Mouse (Mus musculus) kidney, postnatal 14 days (tissue): ENCODE data around the gene Prkci.

Experiments used
- DNase-seq: peaks from one replicate; pipeline ENCODE4 v3.0.0; 2022; ENCODE audit warnings: mixed read lengths

The Prkci gene

DNA sequence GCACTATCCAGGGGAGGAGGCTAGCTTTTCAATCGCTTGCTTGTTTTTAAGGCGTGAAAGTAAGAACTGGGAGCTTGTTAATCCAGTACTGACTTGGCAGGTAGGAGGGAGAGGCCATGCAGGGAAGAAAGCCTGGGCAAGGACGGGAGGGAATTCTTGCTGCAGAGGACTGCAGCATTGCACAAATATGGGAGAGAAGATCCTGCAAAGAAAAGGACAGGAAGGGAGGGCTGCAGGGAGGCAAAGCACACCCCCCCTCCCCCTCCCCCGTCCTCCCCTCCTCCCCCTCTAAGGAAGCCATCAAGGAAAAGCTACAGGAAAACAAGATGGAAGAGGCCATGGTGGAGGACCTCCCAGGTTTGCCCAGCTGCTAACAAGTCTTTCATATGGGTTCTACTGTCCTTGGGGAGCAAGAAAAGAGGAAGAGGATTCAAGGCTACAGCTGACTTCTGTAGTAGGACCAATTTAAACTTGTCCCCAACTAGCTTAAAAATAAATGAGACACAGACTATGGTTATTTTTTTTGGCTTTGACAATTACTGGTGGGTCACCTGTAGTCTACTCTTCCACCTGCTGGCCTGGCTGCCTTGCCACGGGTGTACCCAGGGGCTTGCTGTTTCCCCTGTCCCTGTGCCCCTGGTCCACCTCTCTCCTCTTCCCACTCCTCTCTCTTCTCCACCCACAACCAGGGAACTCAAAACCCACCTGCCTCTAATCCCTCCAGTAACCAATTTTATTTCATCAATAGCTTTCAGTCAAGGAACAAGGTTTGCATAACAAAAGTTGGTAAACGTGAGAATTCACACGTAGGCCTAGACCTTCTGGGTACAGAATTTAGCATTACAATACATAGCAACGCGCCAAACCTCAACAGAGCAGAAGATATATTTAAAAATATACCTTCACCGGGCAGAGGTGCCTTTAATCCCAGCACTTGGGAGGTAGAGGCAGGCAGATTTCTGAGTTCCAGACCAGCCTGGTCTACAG lies 93.5 kb downstream of the Prkci start:
- DNase-seq: no peak

DNA sequence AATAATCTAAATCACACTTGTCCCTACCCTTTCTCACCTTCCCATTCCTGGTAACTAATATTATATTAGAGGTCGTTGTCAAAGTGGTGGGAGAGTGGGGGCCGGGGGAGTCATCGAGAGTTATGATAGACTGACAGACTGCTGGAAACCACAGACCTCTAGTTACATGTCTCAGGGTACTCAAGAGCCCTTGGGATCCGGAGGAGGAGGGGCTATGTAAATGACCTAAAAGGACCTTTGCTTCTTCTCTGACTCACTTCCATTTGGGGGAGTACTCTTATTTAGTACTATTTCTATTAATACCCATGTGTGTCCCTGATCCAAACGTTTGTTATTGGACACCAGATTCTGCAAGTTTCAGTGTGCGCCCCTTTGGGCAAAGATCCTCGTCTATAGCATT lies 94.4 kb downstream of the Prkci start:
- DNase-seq: no peak

DNA sequence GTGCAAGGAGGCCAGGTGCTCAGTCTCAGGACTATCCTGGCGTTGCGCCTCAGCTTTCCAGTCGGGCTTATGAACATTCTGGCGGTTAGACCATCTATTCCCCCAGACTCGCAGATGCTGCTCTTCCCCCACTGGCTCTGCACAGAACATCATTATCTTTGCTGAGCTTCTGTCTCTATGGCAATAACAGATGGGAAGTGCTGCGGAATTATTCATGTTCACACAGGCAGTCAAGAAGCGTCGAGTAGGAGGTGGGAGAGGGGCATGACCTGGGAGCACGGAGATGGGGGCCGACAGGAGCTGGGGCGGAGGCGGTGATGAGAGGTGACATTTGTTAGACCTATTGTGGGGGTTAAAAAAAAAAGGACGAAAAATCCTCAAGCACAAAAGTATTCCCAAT lies 97.6 kb downstream of the Prkci start:
- peak; percentile 22 for DNase-seq

DNA sequence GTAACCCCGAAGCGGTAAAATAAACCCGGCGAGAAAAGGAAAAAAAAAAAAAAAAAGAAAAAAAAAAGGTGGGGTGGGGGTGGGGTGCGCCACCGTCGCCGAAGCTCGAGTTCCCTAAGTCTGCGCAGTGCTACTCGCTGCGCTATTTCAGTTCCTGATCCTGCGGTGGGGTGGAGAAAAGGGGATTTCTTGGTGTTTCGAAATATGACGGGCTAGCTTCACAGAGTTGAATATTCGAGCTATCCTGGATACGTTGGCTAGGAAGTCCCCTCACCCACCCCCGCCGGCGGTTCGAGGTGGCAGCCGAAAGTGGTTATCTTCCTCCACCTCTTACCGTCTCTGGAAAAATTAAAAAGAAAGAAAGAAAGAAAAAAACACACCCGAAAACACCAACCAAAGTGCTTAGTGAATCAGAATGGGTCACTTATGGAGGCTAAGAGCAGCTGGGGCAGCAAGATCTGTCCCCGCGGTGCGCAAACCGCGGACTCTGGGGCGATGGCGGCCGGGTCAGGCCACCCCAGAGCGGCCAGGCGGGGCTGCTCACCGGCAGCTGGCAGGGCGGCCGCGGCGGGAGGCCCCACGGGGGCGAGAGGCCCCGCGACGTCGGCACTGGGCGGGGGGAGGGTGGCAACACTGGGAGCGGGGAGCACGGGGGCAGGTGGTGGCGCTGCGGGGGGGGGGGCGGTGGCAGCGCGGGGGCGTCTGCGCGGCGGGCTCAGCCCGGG lies 98.2 kb downstream of the Prkci start:
- peak; percentile 80 for DNase-seq

DNA sequence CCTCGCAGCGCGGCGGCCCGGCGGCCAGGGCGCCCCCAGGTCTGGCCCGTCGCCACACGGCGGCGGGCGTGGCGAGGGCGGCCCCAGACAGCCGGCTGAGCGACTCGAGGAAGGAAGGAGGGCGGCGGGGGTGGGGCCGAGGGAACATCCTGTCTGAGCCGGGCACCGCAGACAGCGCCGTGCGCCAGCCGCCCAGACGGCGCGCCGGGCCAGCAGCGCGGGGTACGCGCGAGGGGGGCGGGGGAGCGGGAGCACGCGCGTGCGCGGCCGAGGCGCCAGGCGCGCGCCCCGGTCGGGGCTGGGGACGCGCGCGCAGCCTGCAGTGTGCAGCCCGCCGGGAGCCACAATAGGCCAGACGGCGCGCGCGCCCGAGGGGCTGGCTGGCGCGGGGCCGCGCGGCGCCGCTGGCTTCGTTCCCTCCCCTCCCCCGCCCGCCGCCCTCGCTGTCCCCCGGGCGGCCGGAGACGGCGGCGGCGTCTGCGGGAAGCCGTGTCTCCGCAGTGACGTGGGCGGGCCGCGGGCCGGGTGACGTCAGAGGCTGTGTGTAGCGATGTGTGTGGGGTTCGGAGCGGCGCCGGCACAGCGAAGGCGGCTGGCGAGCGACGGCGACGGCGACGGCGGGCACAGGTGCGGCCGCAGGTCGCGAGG lies 99.1 kb downstream of the Prkci start, which contains the start of gene Skil:
Gene Skil, plus strand, starts transcription at position 528 of the 648 bp plus-strand sequence.
- DNase-seq: peak; percentile 99

DNA sequence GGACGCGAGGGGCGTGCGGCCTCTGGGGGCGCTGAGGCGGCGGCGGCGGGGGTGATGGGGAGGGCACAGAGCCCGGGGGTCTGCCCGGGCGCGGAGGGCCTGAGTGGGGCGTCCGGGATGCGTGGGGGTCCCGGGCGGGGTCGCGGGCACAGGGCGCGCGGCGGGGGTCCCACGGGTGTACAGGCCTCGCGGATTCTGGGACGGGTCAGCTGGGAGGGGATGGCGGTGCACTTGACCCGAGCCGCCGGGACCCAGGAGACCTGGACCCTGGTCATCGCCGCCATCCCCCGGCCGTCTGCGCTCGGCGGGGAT lies 99.6 kb downstream of the Prkci start:
- no peak for DNase-seq

DNA sequence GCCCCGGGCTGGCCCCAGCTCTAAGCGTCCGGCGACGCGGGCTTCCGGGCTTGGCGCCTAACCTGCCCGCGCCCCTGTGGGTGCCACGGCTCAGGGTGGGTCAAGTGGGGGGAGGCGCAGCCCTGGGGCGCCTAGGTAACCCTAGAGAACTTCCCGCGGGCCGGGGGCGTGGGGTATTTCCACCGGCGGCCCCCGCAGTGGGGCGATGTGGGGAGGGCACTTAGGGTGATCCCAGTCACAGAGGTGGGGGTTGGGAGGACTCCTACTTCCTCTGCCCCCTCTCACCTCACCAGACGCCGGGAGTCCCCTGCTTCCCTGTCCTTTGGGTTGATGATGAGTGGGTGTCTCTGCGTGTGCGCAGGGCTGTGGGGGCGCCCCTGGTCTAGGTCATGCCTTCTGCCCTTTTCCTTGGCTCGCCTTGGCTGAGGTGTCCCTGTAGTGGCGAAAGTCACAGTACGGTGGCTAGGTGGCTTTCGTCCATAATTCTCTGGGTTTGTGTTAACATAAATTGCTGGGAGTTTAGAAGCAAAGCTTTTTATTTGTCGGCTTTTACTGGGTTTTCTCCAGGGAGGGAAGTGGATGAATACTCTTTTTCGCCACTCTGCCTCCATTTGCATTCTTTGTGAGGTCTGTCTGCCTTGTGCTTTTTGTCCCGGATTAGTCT lies 100.1 kb downstream of the Prkci start:
- peak; percentile 60 for DNase-seq

DNA sequence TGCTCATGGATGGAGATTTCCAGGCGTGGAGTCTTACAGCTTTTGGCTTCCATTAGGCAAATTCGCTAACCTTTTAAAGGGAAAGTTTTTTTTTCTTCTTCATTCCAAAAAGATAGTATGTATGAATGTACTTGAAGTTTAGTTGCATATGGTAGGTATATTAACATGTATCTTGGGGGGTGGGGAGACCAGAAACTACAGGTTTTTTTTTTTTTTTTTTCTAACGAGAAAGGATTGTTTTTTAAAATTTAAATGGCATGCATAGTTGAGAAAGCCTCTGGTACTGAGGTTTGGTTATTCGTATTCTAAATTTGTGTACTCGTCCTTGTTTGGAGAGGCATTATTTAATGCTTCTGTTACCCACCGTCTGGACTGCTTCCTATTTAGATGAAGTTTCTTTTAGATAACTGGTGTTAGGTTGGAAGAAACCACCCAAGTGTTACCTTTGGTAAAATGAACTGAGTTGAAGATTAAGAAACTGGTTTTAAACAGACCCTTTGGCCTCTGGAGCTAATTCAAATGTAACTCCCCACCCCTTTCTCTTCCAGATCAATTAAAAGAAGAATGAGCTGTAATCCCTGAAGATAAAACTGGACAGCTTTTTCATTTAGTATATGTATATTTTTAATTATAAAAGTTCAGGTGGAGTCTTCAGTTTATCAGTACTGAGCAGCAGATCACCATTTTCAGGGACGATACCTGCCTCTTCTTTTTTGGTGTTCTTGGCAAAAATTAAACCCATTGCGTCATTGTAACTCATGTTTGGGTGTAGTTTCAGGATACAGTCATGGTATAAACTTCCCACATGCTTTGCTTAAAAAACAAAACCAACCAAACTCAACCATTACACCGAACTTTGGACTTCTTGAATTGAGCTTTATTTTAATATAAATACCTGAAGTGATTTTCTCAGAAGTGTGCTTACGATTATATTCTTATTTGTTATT lies 100.9 kb downstream of the Prkci start:
- DNase-seq: no peak

DNA sequence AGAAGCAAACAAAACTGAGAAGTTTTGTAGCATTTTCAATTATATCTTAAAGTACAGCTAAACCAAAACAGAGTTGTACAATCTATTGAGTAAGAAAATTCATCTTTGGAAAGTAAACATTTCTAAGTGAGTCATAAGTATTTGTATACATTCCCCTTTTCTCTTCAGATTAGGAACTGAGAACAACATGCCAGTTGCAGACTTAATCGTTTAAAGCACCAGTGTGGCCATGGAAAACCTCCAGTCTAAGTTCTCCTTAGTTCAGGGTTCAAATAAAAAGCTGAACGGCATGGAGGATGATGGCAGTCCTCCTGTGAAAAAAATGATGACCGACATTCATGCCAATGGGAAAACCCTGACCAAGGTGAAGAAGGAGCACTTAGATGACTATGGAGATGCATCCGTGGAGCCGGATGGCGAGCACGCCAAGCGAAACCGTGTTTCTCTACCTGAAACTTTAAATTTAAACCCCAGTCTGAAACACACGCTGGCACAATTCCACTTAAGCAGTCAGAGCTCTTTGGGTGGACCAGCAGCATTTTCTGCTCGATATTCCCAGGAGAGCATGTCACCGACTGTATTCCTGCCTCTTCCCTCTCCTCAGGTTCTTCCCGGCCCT lies 101.7 kb downstream of the Prkci start:
- no peak for DNase-seq

DNA sequence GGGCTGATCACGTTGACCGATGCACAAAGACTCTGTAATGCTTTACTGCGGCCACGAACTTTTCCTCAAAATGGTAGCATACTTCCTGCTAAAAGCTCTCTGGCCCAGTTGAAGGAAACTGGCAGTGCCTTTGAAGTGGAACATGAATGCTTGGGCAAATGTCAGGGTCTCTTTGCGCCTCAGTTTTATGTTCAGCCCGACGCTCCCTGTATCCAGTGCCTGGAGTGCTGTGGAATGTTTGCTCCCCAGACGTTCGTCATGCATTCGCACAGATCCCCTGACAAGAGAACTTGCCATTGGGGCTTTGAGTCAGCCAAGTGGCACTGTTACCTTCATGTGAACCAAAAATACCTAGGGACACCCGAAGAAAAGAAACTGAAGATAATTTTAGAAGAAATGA lies 102.4 kb downstream of the Prkci start:
- no peak for DNase-seq

DNA sequence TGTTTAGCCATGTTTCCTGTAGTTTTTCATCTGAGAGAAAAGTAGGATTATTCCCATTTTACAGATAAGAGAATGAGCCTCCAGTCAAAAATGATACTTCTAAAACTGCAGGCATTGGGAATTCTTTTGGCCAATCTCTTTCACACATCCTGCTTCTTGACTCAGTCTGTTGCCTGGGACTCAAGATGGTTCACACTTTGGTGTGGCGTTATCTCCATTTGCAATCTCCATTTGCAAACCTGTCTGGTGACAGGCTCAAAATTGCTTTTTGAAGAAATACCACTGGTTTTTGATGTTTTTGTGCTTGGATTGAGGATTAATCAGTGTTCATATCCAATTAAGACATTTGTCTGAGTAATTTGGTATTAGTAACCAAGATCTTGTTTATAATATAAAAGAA lies 103.0 kb downstream of the Prkci start:
- DNase-seq: no peak

DNA sequence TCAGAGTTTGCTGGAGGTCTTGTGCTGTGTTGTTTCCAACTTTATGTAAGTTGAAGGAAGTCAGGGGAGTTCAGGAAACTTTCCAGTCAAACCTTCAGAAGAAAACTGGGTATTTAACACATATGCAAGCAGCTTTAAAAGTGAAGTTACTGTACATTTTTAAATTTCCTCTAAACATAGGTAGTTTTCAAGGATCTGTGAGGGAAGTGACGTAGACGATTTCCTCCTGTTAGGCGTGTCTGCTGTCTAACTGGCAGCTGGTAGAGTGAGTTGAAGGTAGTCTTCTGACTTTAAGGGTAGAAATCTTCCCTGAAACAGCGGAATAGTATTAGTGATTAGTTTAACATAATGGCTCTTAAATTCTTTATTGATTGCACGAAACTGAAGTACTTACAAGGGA lies 104.5 kb downstream of the Prkci start:
- no peak for DNase-seq

DNA sequence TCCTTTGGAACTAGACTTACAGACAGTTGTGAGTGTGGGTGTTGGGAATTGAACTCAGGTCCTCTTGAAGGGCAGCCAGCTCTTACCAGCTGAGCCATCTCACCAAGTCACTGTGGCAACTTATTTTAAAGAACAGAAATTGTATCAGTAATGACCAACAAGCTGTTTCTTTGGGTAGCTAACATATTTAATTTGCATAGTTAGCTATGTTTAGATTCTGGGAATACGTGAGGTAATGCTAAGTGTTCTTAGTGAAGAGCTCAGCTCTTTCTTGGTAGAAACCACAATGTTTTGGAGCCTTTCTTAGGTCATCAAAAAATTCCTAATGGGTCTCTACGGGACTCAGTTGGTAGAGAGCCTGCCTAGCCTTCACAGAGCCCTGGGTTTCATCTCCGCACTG lies 105.3 kb downstream of the Prkci start:
- DNase-seq: no peak
